Mouse (Mus musculus) stomach, embryonic 16.5 days (tissue): ENCODE measurements around the gene Gm3435. TPM values are rescaled to one million over a fixed set of nuclear protein-coding genes. Genes with fewer than 3 reads are reported as not detected.
"Not testable (repeated sequence)": the region's sequence is repeated elsewhere in the genome, so short reads cannot be mapped to it uniquely, and the experiment has no call there.

ENCODE experiments used
- ATAC-seq: fragments of 200-750 bp; cut with Nextera tagmentation; 2 replicates; pipeline ENCODE4 v1.8.0; 2017; ENCODE audit warnings: moderate number of reproducible peaks, moderate TSS enrichment; ENCODE audit not compliant: insufficient read depth, low FRiP score
- H3K27ac ChIP-seq: fragments of 300-500 bp; sonication (generic); 2 replicates; pipeline ENCODE4 v1.5.1; 2014; ENCODE audit warnings: low read length
- H3K27me3 ChIP-seq: fragments of 300-500 bp; sonication (generic); 2 replicates; pipeline ENCODE4 v1.6.1; 2014; ENCODE audit warnings: low read length, control low read depth, mixed read lengths; ENCODE audit not compliant: control insufficient read depth, insufficient read depth
- H3K36me3 ChIP-seq: fragments of 300-500 bp; sonication (generic); 2 replicates; pipeline ENCODE4 v1.6.1; 2014; ENCODE audit warnings: low read length; ENCODE audit not compliant: control insufficient read depth, insufficient read depth
- H3K4me1 ChIP-seq: fragments of 300-500 bp; sonication (generic); 2 replicates; pipeline ENCODE4 v1.6.1; 2014; ENCODE audit warnings: low read length, control low read depth, mixed read lengths; ENCODE audit not compliant: control insufficient read depth, insufficient read depth
- H3K4me2 ChIP-seq: fragments of 300-500 bp; sonication (generic); 2 replicates; pipeline ENCODE4 v1.6.1; 2014; ENCODE audit warnings: low read depth, low read length, mixed read lengths
- H3K4me3 ChIP-seq: fragments of 300-500 bp; sonication (generic); replicated peaks from 2 replicates; pipeline ENCODE4 v1.5.1; 2014; ENCODE audit warnings: mild to moderate bottlenecking, low read length
- H3K9ac ChIP-seq: fragments of 300-500 bp; sonication (generic); 2 replicates; pipeline ENCODE4 v1.6.1; 2014; ENCODE audit warnings: low read length
- H3K9me3 ChIP-seq: fragments of 300-500 bp; sonication (generic); replicated peaks from 2 replicates; pipeline ENCODE4 v1.6.1; 2016; ENCODE audit warnings: low read length, control low read depth; ENCODE audit not compliant: control insufficient read depth
- WGBS: fragments of 180-500 bp; shearing (Covaris S2); extraction: QIAGEN DNeasy Blood & Tissue Kit; methylation state at CpG from one replicate; pipeline ENCODE4 v1.1.7; 2014; 5-methylcytosine and 5-hydroxymethylcytosine counted together
- polyA plus RNA-seq: library from polyadenylated mRNA; unstranded; fragments of >200 nt; fragmentation: Nextera tagmentation; extraction: Ambion mirVana; gene quantifications from 2 replicates; pipeline ENCODE4 v1.2.1, GENCODE M21; 2015

Gm3435 gene
- polyA plus RNA-seq: 5.6 and 6.9 TPM in 2 replicates

DNA sequence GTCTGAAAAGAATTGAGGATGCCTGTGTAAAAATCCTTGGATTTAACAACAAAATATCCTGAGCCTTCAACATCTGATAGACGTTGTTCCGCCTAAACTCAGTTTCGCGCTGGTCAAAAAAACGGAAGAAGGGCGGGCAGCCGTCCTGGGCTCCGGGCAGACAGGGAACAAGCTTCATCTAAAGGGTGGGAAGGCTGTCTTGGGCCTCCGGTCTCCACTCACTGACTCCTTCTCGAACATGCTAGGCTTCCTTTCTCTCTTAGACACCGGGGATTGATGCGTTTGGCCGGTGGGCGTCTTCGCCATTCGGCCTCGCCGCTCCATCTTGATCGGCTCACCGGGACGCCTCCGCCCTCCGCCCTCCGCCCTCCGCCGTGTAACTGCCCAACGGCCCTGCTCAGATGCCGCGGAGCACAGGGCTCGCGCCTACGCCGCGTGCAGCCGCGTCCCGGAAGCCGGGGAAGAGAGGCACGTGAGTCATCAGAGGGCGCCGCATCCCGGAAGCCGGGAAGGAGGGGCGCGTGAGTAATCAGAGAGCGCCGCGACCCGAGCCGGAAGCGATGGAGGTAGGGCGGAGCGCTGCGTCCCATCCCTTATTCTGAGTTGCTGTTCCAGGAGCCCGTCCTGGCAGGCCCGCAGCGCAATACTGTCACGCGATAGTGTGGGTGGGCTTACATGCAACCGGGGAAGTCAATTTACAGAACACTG is at the start of gene Gm3435:
Gene Gm3435 (plus strand): TSS at position 471 of the 708 bp plus-strand sequence.
- H3K4me1 ChIP-seq, H3K4me3 ChIP-seq, H3K36me3 ChIP-seq, H3K9me3 ChIP-seq, H3K4me2 ChIP-seq, H3K27me3 ChIP-seq, H3K9ac ChIP-seq, H3K27ac ChIP-seq: not testable (repeated sequence)
- peak; percentile 99 for ATAC-seq
- WGBS: no CpG with 5 or more reads among the region's 60 CpGs

DNA sequence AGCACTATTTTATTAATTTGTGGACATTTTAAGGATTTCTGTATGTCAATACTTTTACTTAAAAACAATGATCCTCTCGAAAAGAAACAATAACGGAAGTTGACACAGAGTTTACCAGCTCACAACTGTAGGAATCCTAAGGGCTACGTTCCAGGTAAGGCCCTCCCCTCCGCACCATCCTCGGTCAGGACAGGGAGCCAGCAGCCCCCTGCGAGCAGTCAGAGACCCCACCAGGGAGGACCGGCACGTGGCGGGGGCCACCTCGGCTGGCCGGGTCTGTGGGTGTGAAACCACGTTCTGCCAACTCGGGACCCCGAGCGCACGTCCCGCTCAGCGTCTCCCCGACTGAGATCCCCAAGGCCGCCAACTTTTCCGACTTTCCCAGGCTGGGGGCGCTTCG is 49.5 kb upstream of the Gm3435 start:
- peak overlapping the region; percentile 84 for H3K9ac ChIP-seq
- peak overlapping the region; percentile 78 for H3K4me3 ChIP-seq
- H3K4me1 ChIP-seq: peaks cover 3% of the 10 kb centered on the region
- no peaks in the 10 kb centered on the region for H3K36me3 ChIP-seq
- peak; percentile 3; the same call in 1 of the 2 replicates for ATAC-seq
- H3K27ac ChIP-seq: no peak overlapping the region
- WGBS: 0% methylated on average over 18 of the region's 23 CpGs
- no peaks in the 10 kb centered on the region for H3K27me3 ChIP-seq
- H3K4me2 ChIP-seq: peak overlapping the region; percentile 80
- H3K9me3 ChIP-seq: no peaks in the 10 kb centered on the region

DNA sequence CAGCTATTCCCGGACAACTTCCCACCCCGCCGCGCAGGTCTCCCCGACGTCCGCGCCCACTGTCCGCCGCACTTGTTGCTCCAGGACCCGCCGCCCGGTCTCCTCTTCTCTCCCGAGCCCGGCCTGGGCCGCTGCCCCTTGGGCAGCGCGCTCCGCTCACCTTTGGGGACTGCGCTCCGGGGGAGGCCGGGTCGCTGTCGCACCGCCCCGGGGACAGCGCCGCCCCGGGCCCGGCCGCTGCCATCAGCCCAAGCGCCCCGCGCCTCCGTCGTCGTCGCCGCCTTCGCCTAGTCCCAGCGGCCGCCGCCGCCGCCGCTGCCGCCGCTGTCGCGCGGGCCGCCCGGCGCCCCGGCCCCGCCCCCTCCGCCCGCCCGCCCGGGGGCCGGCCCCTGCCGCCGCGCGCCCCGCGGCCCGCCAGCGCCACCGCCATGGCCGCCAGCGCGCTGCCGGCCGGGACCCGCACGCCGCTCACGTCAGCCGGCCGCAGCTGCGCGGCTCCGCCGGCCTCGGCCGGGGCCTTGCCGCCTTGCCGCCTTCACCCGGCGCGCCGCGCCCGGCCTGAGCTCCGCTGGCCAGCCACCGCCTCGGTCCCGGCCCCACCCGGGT is 48.9 kb upstream of the Gm3435 start, which contains the start of gene Phf10:
Gene Phf10 (minus strand): TSS at position 323 of the 606 bp plus-strand sequence.
- WGBS: under 1% methylated on average over 45 of the region's 100 CpGs
- peak; percentile 83 for ATAC-seq
- H3K4me1 ChIP-seq, H3K9me3 ChIP-seq, H3K36me3 ChIP-seq, H3K27me3 ChIP-seq: not testable (repeated sequence)
- Histone ChIP-seq H3K4me3 (peak within 1 kb of the TSS; percentile 78), H3K27ac (peak within 1 kb of the TSS; percentile 62; the same call in 1 of the 2 replicates), H3K9ac (peak within 1 kb of the TSS; percentile 84), H3K4me2 (peak within 1 kb of the TSS; percentile 80)

DNA sequence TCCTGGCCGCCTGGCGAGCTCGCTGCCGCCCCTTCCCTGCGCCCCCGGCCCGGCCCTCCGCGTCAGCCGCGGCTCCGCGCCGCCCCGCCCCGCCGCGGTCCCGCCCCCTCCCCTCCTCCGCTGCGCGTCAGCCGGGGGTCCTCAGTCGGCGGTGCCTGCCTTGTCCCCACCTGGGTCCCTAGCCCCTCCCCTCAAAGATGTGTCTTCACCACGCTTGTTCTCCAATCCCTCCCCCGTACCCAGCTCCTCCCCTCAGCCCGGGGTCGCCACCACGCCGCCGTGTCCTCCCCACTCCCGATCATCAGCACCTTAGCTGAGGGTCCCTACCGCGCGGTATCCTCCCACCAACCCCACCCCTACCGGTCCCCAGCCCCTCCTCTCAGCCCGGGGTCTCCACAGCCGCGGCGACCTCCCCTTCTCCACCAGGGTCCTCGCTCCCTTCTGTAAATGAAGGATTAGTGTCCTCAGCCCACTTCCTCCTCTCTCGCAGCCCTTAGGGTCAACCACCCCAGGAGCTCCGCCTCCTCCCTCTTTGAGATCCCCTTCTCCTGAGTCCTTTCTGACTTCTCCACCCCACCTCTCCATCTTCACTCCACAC is 48.3 kb upstream of the Gm3435 start:
- H3K9ac ChIP-seq, H3K27me3 ChIP-seq, H3K4me3 ChIP-seq, H3K4me1 ChIP-seq, H3K9me3 ChIP-seq, H3K27ac ChIP-seq, H3K4me2 ChIP-seq, H3K36me3 ChIP-seq: not testable (repeated sequence)
- no CpG with 5 or more reads among the region's 44 CpGs for WGBS
- ATAC-seq: peak; percentile 91

DNA sequence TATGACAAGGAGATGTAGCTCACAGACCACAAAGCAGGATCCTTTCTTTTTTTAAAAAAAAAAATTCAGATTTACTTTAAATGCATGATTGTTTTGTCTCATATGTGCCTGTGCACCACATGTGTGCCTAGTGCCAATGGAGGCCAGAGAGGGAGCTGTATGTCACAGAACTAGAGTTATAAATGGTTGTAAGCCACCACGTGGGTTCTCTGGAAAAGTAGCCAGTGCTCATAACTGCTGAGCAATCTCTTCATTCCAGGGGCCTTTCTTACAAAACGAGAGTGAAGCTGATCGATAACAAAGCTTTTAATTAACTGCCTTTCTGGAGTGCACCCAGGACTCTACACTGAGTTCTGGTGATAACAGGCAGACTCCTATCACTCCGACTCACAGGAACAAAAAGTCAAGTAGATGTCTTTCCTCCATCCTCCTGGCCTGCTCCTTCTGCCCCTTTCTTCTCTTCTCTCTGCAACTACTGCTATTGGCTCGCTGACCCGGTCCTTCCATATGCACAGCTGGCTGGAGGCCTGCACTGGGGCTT is 41.5 kb upstream of the Gm3435 start:
- ATAC-seq: not testable (repeated sequence)
- WGBS: no CpG with 5 or more reads among the region's 6 CpGs

DNA sequence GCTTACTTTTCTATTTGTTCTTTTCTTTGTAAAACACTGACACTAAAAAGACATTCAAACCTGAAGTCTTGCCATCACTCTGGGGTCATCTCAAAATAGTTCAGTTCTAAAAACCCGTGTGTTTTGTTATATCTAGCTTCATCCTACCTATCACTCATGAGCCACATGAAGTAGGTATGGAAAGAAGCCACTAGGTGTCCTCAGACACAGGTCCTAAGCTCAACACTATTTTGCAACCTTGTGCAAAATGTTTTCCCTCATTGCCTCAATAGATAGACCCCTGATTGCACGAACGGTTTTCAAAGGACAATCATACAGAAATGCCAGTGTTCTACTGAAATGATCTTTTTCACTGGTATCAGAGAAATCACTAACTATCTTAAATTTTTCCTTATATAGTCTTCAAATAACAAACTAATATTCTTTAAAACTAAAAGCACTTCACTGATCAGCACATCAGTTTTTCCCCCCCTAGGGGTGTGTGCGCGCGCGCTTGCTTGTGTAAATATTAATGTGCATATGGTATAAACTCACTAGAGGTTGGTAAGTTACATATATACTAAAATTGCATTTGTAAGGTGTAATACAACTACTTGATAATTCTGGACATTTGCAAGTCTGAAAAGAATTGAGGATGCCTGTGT is 32.1 kb upstream of the Gm3435 start:
- H3K27ac ChIP-seq, H3K4me3 ChIP-seq, ATAC-seq, H3K9ac ChIP-seq, H3K4me1 ChIP-seq, H3K9me3 ChIP-seq, H3K36me3 ChIP-seq, H3K27me3 ChIP-seq: not testable (repeated sequence)
- under 1% methylated on average over 4 of the region's 7 CpGs for WGBS
- H3K4me2 ChIP-seq: peak overlapping the region; percentile 31; the same call in 1 of the 2 replicates

More for the DNA sequence above, 41.5 kb upstream of the Gm3435 start:
- not testable (repeated sequence) for H3K9ac ChIP-seq, H3K27me3 ChIP-seq, H3K4me1 ChIP-seq, H3K4me2 ChIP-seq, H3K27ac ChIP-seq, H3K9me3 ChIP-seq, H3K36me3 ChIP-seq, H3K4me3 ChIP-seq

DNA sequence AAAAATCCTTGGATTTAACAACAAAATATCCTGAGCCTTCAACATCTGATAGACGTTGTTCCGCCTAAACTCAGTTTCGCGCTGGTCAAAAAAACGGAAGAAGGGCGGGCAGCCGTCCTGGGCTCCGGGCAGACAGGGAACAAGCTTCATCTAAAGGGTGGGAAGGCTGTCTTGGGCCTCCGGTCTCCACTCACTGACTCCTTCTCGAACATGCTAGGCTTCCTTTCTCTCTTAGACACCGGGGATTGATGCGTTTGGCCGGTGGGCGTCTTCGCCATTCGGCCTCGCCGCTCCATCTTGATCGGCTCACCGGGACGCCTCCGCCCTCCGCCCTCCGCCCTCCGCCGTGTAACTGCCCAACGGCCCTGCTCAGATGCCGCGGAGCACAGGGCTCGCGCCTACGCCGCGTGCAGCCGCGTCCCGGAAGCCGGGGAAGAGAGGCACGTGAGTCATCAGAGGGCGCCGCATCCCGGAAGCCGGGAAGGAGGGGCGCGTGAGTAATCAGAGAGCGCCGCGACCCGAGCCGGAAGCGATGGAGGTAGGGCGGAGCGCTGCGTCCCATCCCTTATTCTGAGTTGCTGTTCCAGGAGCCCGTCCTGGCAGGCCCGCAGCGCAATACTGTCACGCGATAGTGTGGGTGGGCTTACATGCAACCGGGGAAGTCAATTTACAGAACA is 31.5 kb upstream of the Gm3435 start, which contains the start of the genes 9030025P20Rik and Gm3417:
Gene 9030025P20Rik (plus strand): TSS at position 107 of the 677 bp plus-strand sequence.
Gene Gm3417 (minus strand): TSS at position 429 of the 677 bp plus-strand sequence.
- not testable (repeated sequence) for H3K9me3 ChIP-seq, H3K27me3 ChIP-seq, H3K4me1 ChIP-seq, H3K36me3 ChIP-seq, H3K9ac ChIP-seq, H3K4me3 ChIP-seq, H3K27ac ChIP-seq
- ATAC-seq: peak; percentile 99
- peak within 1 kb of the TSS; percentile 31; the same call in 1 of the 2 replicates for H3K4me2 ChIP-seq
- WGBS: no CpG with 5 or more reads among the region's 60 CpGs

DNA sequence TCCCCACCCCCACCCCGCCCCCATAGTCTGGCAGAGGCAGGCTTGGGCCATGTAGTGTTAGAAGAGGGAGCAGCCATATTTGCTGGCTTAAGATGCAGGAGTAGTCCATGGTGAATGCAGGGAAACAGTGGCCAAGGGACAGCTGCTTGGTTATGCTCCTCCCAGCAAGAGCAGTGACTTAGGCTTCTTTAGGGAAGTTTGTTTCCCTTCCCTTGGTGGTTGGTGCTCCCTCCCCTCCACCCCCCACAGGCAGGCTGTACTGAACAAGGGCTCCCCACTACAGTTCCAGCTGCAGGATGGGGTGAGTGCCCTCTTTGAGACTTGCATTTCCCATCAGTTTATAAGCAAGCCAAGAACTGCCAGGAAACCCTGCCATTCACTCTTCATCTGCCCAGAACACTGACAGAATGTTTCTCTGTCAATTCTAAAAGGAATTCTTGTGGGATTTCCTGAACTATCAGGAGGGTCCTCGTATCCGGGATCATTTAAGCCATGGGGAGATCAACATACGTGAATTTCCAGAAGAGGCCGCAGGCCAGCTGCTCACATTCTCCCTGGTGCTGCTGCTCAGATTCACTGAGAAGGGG is 19.8 kb upstream of the Gm3435 start:
- H3K4me2 ChIP-seq, ATAC-seq, H3K27ac ChIP-seq, H3K27me3 ChIP-seq, H3K4me1 ChIP-seq, H3K9ac ChIP-seq, H3K9me3 ChIP-seq, H3K36me3 ChIP-seq, H3K4me3 ChIP-seq: not testable (repeated sequence)
- WGBS: 79% methylated on average over 4 of the region's 5 CpGs
